Mouse (Mus musculus) gastrocnemius, adult 2 months (tissue): Measurements from ENCODE around the gene Slc36a1. TPM values are rescaled to one million over a fixed set of nuclear protein-coding genes. Genes with fewer than 3 reads are reported as not detected.

Source experiments
- DNase-seq: peaks from one replicate; pipeline ENCODE4 v3.0.0; 2022
- H3K27ac ChIP-seq: fragments of 200-600 bp; 2 replicates; pipeline ENCODE4 v1.8.1; 2022; ENCODE audit warnings: mild to moderate bottlenecking
- H3K4me3 ChIP-seq: fragments of 200-600 bp; 2 replicates; pipeline ENCODE4 v1.8.1; 2022; ENCODE audit warnings: mild to moderate bottlenecking, moderate library complexity
- CTCF ChIP-seq: fragments of 200-600 bp; IDR thresholded peaks from 2 replicates; pipeline ENCODE4 v1.8.1; 2022; ENCODE audit warnings: antibody characterized with exemption, mild to moderate bottlenecking, moderate library complexity
- intact Hi-C: fragments of 180-260 bp; cut with DNase I; formaldehyde crosslinking; loops from one replicate; pipeline ENCODE4 v1.15.1; 2025
- total RNA-seq, 2 experiments: library from RNA; stranded (reverse); gene quantifications; 2 replicates each; pipeline ENCODE4 v1.2.3; 2021

Gene Slc36a1
- total RNA-seq, 2 experiments from 2014 or later = 6.2 TPM

DNA sequence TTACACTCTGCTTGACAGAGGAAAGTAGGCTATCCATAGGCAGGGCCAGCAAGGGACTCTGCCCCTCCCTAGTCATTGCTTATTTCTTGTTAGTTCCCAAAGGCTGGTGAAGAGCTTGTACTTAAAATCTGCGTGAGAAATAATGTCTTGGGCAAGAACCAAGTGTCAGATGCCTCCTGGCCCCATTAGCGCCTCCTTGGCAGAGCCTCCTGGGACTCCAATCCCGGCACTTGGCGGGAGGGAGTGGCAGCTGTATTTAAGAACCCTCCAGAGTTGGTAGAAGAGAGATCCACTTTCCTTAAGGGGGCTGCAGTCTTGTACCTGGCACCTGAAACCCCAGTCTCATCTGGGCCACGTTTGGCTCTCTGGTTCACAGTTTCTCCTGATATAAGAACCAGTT, 10.0 kb downstream of the Slc36a1 start:
- no peak for TF ChIP-seq CTCF
- peak; percentile 66 for DNase-seq

DNA sequence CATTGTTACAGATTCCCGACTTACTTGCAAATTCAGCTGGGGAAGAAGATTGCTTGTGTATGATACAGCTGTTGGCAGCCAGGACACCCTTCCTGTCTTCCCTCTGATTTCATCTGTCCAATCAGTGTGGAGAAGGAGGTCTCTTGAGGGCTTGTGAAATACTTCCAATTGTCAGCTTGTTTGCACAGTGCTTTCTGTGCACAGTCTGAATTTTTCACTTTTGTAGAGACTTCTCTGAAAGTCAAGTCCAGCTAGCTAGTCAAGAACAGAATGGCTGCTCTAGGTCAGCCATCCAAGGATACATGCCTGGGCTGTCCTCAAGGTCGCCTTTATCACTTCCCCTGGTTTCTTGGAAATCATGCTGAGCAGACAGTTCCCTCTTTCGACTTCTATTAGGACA, 10.8 kb downstream of the Slc36a1 start:
- Histone ChIP-seq H3K27ac (no peak overlapping the region), H3K4me3 (no peak overlapping the region)
- DNase-seq = no peak
- intact Hi-C loops = no loop called here
- TF ChIP-seq CTCF = no peak

More for the DNA sequence above, 10.0 kb downstream of the Slc36a1 start:
- Histone ChIP-seq H3K27ac (peak overlapping the region; percentile 35; the same call in 1 of the 2 replicates), H3K4me3 (no peak overlapping the region)
- intact Hi-C loops = no loop called here

DNA sequence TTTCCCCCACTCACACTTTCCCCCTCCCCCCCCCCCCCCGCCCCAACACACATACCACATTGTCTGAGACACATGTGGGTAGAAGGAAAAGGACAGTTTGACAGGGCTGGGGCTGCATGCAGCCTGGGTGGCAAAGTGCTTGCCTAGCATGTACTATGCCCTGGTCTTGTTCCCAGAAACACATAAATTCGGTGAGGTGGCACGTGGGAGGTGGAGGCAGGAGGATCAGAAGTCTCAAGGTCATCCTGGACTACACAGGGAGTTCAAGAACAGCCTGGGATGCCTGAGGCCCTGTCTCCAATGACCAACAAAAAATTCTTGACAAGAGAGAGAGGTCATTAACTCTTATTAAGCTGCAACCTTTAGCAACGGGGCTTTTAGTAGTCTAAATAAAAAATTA, 11.9 kb downstream of the Slc36a1 start:
- Histone ChIP-seq H3K4me3 (no peak overlapping the region), H3K27ac (no peak overlapping the region)
- intact Hi-C loops = no loop called here
- DNase-seq = no peak
- TF ChIP-seq CTCF = no peak

DNA sequence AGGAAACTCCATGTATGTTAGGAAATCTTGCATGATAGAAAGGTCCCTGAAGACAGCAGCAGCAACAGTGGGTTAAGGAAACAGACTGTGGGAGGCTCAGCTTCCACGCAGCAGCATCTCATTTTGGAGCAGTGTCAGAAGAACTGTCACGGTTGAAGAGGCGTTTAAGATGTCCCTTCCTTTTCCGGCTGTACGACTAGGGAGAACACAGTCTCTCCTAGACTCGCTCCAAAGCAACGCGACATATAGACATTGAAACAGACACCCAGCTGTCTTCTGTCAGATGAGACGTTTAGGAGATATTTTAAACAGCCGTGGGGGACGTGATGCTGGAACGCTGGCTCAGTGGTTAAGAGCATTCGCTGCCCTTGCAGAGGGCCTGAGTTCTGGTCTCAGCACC, 12.7 kb downstream of the Slc36a1 start:
- no peak for TF ChIP-seq CTCF
- DNase-seq = no peak
- H3K4me3 ChIP-seq = no peak overlapping the region
- intact Hi-C loops = no loop called here
- H3K27ac ChIP-seq = no peak overlapping the region

DNA sequence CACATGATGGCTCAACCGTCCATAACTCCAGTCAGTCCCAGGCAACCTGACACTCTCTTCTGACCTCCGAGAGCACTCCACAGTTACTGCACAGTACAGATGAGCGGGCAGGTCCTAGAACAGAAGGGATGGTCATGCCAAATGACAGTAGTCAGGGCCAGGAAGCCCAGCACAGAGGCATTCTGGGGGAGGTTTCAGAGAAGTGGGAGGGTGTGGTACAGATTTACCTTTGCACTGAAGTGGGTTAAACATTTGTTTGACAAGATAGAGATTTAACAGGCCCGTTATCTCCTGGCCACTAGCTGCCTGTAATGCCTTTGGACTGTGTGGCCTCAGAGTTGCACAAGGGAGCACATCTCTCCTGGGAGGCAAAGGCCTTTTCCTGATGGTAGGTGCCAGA, 13.3 kb downstream of the Slc36a1 start:
- intact Hi-C loops = no loop called here
- Histone ChIP-seq H3K4me3 (no peak overlapping the region), H3K27ac (no peak overlapping the region)
- no peak for DNase-seq
- no peak for TF ChIP-seq CTCF

DNA sequence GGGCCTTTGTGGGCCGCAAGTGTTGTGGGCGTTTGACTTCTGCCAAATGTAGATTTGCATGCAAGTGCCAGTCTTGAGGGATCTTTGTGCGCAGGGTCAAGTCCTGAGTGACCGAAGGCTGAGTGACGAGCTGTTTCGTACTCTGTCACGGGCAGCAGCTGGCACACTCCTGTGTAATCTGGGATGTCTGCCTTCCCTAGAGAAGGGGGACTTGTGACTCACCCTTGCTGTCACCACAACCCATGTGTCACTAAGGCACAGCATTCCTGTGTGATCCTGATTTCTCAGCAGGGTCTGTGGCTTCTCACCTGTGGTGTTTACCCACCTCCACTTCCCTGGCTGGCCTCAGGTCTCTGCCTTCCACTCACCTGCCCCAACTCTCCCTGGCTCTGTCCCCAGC, 13.7 kb downstream of the Slc36a1 start:
- TF ChIP-seq CTCF = no peak
- no peak for DNase-seq
- intact Hi-C loops = no loop called here
- no peak overlapping the region for H3K27ac ChIP-seq
- H3K4me3 ChIP-seq = no peak overlapping the region

DNA sequence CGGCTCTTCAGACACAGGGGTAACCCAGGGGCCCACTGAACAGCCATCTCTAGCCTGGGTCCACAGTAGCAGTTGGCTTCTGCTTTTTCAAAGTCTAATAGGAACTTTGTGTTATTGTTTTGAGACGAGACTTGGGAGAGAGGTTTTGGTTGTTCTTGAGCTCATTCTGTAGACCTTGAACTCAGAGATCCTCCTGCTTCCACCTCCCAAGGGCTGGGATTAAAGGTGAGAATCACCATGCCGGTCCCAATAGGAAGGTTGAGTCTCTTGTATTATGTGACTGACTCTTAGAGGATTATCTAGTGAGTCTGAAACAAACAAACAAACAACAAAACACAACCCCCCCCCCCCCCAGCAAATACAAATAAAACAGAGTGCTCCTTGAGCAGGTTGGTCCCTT, 14.3 kb downstream of the Slc36a1 start:
- intact Hi-C loops = no loop called here
- DNase-seq = no peak
- no peak for TF ChIP-seq CTCF
- Histone ChIP-seq H3K27ac (no peak overlapping the region), H3K4me3 (no peak overlapping the region)

DNA sequence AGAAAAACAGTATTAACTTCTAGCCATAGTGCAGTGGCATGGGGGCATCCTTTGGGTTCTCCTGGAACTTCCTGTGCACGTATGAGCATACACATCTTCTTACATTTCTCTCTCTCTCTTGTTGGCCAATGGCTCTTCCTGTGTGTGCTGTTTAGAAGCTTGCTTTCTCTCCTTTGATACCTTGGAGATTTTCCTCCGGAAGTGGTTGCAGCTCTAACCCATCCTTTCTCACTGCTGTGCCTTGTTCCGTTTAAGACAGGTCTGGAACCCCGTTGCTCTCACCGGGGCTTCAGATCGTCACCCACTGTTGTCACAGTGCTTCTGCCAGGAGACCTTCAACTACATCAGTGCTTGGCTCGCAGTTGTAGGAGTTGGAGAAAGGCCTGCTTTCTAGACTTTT, 17.2 kb downstream of the Slc36a1 start:
- no peak for TF ChIP-seq CTCF
- intact Hi-C loops = no loop called here
- Histone ChIP-seq H3K4me3 (no peak overlapping the region), H3K27ac (no peak overlapping the region)
- no peak for DNase-seq

DNA sequence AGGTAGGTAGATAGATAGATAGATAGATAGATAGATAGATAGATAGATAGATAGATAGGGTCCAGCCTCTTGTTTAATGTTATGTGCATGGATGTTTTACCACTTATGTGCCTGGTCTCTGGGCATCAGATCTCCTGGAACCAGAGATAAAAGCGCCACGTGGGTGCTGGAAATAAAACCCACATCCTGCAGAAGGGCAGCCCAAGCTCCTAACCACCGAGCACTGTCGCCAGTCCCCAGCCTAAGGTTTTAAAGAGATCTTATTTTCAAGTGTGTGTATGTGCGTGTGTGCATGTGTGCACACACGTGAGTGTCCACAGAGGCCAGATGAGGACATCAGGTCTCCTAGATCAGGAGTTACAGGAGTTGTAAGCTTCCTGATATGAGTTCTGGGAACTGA, 26.9 kb downstream of the Slc36a1 start:
- intact Hi-C loops = no loop called here
- Histone ChIP-seq H3K4me3 (no peak overlapping the region), H3K27ac (no peak overlapping the region)
- TF ChIP-seq CTCF = no peak
- DNase-seq = no peak

DNA sequence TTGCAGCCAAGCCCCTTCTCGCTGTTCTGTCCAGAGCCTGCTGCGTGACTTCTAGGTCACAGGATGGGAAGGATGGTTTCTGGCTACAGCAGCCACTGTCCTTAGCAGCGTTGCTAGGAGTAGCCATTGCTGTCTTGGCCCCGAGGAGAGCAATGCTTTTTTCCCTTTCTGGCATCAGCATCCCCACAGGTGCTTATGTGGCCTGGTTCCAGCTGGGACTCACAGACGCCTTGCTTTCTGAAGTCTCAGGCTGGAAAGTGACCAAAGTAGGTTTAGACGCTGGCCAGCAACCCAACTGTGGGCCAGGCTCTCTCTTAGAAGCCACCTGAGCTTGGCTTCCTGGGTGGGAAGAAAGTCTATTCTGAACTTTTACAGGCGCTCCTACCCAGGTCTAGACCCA, 30.1 kb downstream of the Slc36a1 start:
- no peak overlapping the region for H3K4me3 ChIP-seq
- DNase-seq = no peak
- H3K27ac ChIP-seq = no peak overlapping the region
- TF ChIP-seq CTCF = no peak
- intact Hi-C loops = no loop called here

DNA sequence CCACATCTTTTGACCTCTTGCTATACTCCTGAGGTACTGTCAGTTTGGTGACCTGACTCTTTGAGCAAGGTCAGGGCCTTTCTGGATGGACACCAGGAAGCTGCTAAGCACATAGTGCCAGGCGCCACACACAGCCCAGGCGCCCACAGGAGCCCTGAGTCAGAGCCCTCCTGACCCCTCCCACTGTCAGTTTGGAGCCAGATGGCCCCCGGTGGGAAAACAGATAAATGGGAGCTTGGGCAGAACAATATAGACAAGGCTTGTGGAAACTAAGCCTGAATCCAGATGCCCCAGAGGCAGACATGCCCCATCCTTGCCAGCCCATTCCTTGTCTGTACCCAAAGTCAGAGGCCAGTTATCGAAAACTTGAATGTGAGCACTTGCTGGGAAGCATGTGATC, 30.6 kb downstream of the Slc36a1 start:
- Histone ChIP-seq H3K27ac (no peak overlapping the region), H3K4me3 (no peak overlapping the region)
- no peak for TF ChIP-seq CTCF
- no peak for DNase-seq
- intact Hi-C loops = loop anchor here (5.0 kb wide), 1 partner anchor 32 kb away; the partner anchor contains the start of gene Slc36a1

DNA sequence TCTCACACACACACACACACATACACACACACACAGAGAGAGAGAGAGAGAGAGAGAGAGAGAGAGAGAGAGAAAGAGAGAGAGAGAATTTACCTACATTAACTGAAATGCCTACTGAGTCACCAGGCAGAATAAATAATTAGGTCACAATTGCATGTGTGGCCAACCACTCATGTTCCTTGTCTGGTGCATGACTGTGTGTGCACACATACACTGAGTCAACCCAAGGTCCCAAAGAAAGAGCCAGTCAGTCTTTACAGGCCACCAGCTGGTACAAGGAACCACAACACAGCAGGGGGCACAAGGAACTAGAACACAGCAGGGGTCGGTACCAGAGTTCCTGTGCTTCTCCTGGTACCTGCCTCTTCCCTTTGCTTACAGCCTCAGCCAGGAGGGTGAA, 32.7 kb downstream of the Slc36a1 start:
- Histone ChIP-seq H3K27ac (no peak overlapping the region), H3K4me3 (no peak overlapping the region)
- TF ChIP-seq CTCF = no peak
- intact Hi-C loops = loop anchor here (5.0 kb wide), 1 partner anchor 35 kb away; the partner anchor contains the start of gene Slc36a1
- no peak for DNase-seq

DNA sequence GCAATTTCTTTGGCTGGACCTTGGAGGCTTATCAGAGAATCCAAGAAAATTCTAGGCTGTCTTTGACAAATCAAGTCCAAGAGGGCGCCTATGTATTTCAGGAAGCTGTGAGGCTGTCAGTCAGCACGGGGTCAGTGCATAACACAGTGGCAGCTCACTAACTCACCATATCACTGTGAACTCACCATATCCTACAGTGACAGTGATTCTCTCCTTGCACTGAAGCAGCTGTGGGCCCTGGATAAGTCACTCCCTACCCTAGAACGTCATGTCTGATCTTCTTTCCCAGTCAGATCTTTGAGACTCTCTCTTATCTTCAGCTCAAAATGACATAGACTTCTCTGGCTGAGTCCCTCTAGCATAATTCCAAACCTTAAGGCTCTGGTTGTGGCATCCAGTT, 35.3 kb downstream of the Slc36a1 start:
- Histone ChIP-seq H3K4me3 (no peak overlapping the region), H3K27ac (no peak overlapping the region)
- TF ChIP-seq CTCF = no peak
- intact Hi-C loops = loop anchor here (5.0 kb wide), 1 partner anchor 37 kb away; the partner anchor contains the start of gene Slc36a1
- DNase-seq = no peak

DNA sequence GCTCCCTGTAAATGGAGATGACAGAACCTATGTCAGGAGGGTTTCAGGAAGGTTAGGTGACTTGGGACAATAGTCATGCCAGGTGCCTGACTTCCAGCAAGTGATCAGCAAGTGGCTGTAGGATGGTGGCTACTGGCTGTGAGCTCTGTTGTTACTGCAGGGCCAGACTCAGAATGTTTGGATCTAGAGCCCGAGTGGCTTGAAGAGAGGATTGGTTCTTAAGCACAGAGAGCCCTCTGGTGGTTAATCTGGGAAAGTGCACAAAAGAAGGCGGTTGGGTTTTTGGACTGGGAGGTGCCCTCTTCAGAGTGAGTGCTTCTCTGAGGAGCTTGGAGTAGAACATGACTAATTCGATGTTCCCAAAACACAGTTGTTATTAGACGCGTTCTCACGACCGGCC, 36.4 kb downstream of the Slc36a1 start:
- Histone ChIP-seq H3K27ac (no peak overlapping the region), H3K4me3 (no peak overlapping the region)
- intact Hi-C loops = no loop called here
- peak; percentile 87 for TF ChIP-seq CTCF
- DNase-seq = peak; percentile 72

DNA sequence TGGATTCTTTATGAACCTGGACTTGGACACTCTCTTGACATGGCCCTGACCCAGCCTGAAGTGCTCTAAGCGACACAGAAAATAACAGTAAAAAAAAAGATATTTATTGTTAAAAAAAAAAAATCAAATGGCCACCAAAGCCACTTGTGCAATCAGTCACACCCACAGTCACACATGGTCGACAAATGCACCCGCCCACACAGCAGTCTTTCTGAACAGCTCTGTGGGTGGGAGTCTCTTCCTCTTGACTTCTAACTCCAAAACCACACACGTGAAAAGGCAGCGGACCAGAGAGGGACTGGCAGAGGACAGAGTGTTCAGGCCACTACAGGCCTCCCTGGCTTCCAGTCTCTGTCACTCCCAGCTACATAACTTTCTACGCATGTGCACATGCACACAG, 46.4 kb downstream of the Slc36a1 start:
- no peak for DNase-seq
- Histone ChIP-seq H3K27ac (no peak overlapping the region), H3K4me3 (no peak overlapping the region)
- intact Hi-C loops = no loop called here
- TF ChIP-seq CTCF = no peak
